Mouse (Mus musculus): ENCODE results near the gene Ank3.

- TF ChIP-seq CTCF (IDR thresholded peaks at IDR 0.05) (no peak), EP300 (IDR thresholded peaks at IDR 0.05) (no peak)
Measured at GRCm38 (mm10) chr10:69620692-69621382, 222.3 kb downstream of the Ank3 start.

Data from lung, postnatal 0 days (tissue).